Mouse (Mus musculus) liver, embryonic 12.5 days (tissue): ENCODE measurements at regions not wholly inside any gene's neighbourhood (a gene's known extent, or its start where the extent isn't known, plus 50 kb on each side); places are given as distances from the start of the nearest gene placed in this dataset.
A peak's percentile ranks its signal among the peaks of the same experiment; 100 is the strongest.

Source experiments
- ATAC-seq: fragments of 200-750 bp; cut with Nextera tagmentation; 2 replicates; pipeline ENCODE4 v1.8.0; 2017; ENCODE audit warnings: moderate number of reproducible peaks, mild to moderate bottlenecking, moderate library complexity
- H3K27ac ChIP-seq: fragments of 300-500 bp; sonication (generic); 2 replicates; pipeline ENCODE4 v1.5.1; 2016; ENCODE audit warnings: mild to moderate bottlenecking
- H3K27me3 ChIP-seq: fragments of 300-500 bp; sonication (generic); replicated peaks from 2 replicates; pipeline ENCODE4 v1.6.1; 2016; ENCODE audit warnings: mild to moderate bottlenecking, moderate library complexity
- H3K36me3 ChIP-seq: fragments of 300-500 bp; sonication (generic); 2 replicates; pipeline ENCODE4 v1.6.1; 2016; ENCODE audit warnings: mild to moderate bottlenecking, moderate library complexity
- H3K4me1 ChIP-seq: fragments of 300-500 bp; sonication (generic); 2 replicates; pipeline ENCODE4 v1.6.1; 2016
- H3K4me2 ChIP-seq: fragments of 300-500 bp; sonication (generic); 2 replicates; pipeline ENCODE4 v1.6.1; 2016; ENCODE audit warnings: mild to moderate bottlenecking, moderate library complexity
- H3K4me3 ChIP-seq: fragments of 300-500 bp; sonication (generic); 2 replicates; pipeline ENCODE4 v1.5.1; 2016; ENCODE audit warnings: mild to moderate bottlenecking, moderate library complexity
- H3K9ac ChIP-seq: fragments of 300-500 bp; sonication (generic); 2 replicates; pipeline ENCODE4 v1.6.1; 2016; ENCODE audit warnings: mild to moderate bottlenecking, moderate library complexity
- H3K9me3 ChIP-seq: fragments of 300-500 bp; sonication (generic); replicated peaks from 2 replicates; pipeline ENCODE4 v1.6.1; 2016; ENCODE audit warnings: mild to moderate bottlenecking, moderate library complexity
- WGBS: fragments of 180-500 bp; shearing (Covaris S2); methylation state at CpG from one replicate; pipeline ENCODE4 v1.1.7; 2016; ENCODE audit not compliant: insufficient replicate concordance; 5-methylcytosine and 5-hydroxymethylcytosine counted together

DNA sequence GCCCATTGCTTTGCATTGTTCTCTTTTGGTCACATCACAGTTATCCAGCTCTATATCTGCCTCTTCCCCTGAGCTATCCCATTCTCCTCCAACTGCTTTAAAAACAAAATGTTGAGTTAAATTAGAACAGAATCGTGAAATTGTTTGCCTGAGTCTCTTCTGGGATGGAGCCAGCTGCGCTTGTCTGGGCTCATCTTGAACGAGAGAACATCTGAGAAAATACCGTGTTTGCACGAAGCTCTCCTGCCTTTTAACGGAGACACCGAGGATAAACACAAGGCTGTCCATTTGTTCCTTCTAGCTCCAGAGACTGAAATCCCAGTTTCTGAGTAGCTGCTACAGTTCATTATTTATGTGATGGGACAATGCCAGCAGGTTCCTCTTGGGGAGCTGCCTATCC, 186.6 kb downstream of the Ackr3 start:
- H3K4me2 ChIP-seq: no peak overlapping the region
- H3K9me3 ChIP-seq: no peaks in the 10 kb centered on the region
- no peaks in the 10 kb centered on the region for H3K4me1 ChIP-seq
- ATAC-seq: no peak
- H3K9ac ChIP-seq: no peak overlapping the region
- no peaks in the 10 kb centered on the region; the same call in 1 of the 2 replicates for H3K27me3 ChIP-seq
- WGBS: 70% methylated on average over 7 of the region's 7 CpGs
- no peak overlapping the region for H3K4me3 ChIP-seq
- no peaks in the 10 kb centered on the region for H3K36me3 ChIP-seq
- no peak overlapping the region for H3K27ac ChIP-seq

DNA sequence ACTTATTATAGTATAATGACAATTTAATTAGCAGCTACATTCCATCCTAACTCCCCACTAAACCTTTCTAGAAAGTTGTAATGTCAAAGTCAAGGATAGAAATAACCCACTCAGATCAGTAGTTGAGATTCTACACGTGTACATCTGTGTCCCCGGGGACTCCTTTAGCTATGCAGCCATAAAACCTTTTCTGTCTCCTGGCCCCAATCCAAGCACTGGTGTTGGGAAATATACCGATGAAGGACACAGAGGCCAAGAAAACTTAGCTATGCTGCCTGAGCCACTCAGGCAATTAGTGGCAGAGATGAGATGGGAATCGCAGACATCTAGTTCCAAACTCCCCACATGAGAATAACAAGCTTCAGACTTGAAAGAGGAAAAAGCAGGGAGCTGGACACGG, 190.1 kb downstream of the Ackr3 start:
- no peak overlapping the region for H3K27ac ChIP-seq
- no peak for ATAC-seq
- no peak overlapping the region for H3K4me3 ChIP-seq
- H3K4me2 ChIP-seq: no peak overlapping the region
- H3K9me3 ChIP-seq: no peaks in the 10 kb centered on the region
- no peaks in the 10 kb centered on the region for H3K36me3 ChIP-seq
- no peak overlapping the region for H3K9ac ChIP-seq
- no peaks in the 10 kb centered on the region for H3K4me1 ChIP-seq
- H3K27me3 ChIP-seq: no peaks in the 10 kb centered on the region
- 61% methylated on average over 5 of the region's 5 CpGs for WGBS

DNA sequence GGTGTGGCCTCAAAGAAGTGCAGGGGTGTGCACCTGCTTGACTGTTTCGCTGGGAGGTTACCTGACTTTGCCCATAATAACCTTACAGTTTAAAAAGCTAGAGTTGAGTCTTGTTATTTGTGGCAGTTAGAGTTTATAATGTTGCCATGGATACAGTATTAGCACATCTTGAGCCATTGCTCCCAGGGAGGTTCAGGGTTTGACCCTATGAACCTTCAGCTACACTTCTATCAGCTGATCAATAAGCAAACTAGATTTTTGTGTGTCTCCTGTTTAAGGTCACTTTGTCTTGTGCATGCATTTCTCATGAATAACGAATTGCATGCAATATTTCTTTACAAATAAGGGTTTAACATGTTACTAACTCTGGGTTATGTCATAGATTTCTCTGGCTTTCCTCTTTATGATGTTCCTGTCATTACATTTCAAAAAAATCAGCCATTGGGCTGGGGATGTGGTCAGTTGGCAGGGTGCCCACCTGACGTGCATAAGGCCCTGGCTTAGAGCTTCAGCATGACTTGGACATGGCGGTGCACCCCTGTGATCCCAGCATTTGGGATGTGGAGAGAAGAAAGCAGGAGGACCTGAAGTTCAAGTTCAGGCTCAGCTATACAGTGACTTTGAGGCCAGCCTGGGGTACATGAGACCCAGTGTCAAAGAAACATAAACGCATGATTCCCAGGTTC, 191.7 kb downstream of the Ackr3 start:
- Histone ChIP-seq H3K4me1 (no peaks in the 10 kb centered on the region), H3K9me3 (no peaks in the 10 kb centered on the region), H3K36me3 (no peaks in the 10 kb centered on the region), H3K27me3 (no peaks in the 10 kb centered on the region), H3K4me2 (no peak overlapping the region), H3K9ac (no peak overlapping the region), H3K27ac (no peak overlapping the region), H3K4me3 (no peak overlapping the region)
- WGBS: 61% methylated on average over 5 of the region's 5 CpGs
- no peak for ATAC-seq

DNA sequence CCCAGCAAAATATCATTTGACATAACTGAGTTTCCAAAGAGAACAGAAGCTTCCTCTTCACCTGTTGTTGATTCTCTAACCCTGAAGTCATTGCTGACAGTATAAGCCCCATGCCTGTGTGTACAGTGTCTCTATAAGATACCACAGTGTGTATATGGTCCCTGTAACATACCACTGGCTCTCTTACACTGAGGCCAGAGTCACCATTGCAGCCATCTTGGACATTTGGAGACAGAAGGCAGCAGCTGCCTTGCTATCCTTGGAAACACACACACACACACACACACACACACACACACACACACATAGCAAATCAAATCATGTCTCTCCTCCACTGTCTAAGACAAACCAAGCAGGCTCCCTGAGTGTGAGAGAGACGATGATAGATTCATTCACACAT, 192.9 kb downstream of the Ackr3 start:
- Histone ChIP-seq H3K36me3 (no peaks in the 10 kb centered on the region), H3K27me3 (no peaks in the 10 kb centered on the region), H3K27ac (no peak overlapping the region), H3K9ac (no peak overlapping the region), H3K4me3 (no peak overlapping the region), H3K4me1 (no peaks in the 10 kb centered on the region), H3K4me2 (no peak overlapping the region), H3K9me3 (no peaks in the 10 kb centered on the region)
- WGBS: 70% methylated on average over 1 of the region's 1 CpGs
- no peak for ATAC-seq

DNA sequence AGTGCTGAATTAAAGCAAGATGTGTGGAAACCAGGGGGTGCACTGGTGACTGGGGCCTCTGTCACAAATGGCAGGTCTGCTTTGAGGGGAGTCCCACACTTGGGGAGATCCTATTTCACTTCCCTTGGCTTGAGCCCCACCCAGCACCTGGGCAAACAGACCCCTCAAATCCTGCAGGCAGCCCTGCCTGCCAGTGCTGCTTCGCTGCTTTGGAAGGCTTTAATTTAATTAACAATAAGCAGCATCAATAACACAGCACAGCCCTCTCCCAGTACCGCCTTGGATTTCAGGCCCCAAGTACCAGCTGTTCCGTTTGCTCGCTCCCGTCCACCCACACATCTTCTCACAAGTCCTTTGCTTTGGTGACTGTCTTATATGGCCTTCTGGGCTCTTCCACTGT, 193.6 kb downstream of the Ackr3 start:
- no peak overlapping the region for H3K4me3 ChIP-seq

DNA sequence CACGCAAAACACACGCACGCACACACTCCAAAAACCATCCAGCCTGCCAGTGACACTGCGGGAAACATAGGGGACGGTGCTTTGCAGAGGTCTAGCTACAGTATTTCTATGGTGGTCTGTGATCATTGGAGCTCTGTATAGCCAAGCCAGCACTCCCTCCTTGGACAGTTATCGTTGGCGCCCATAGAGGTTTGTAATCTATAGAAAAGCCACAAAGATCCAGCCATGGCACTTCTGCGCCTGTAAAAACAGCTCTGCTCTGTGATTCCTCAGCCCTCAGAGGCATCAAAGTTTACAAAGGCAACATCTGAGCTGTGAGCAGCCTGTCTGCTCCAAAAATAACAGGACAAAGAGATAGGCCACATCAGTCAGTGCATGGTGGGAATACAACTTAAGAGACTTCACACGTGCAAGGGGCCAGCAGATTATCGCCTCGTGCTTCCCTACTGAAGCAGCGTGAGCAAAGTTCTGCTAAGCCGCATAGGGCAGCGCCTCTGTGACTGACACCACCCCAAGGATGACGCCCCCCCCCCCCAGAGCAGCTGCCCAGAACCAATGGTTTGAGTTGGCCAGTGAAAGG, 194.7 kb downstream of the Ackr3 start:
- Histone ChIP-seq H3K36me3 (no peaks in the 10 kb centered on the region), H3K9ac (no peak overlapping the region), H3K4me2 (no peak overlapping the region), H3K9me3 (no peaks in the 10 kb centered on the region), H3K27me3 (no peaks in the 10 kb centered on the region), H3K27ac (no peak overlapping the region), H3K4me3 (no peak overlapping the region), H3K4me1 (no peaks in the 10 kb centered on the region)
- ATAC-seq: no peak
- WGBS: 72% methylated on average over 15 of the region's 15 CpGs

More for the DNA sequence above, 193.6 kb downstream of the Ackr3 start:
- 54% methylated on average over 5 of the region's 5 CpGs for WGBS
- Histone ChIP-seq H3K4me2 (no peak overlapping the region), H3K27me3 (no peaks in the 10 kb centered on the region), H3K4me1 (no peaks in the 10 kb centered on the region), H3K9me3 (no peaks in the 10 kb centered on the region), H3K9ac (no peak overlapping the region), H3K27ac (no peak overlapping the region), H3K36me3 (no peaks in the 10 kb centered on the region)
- ATAC-seq: no peak

DNA sequence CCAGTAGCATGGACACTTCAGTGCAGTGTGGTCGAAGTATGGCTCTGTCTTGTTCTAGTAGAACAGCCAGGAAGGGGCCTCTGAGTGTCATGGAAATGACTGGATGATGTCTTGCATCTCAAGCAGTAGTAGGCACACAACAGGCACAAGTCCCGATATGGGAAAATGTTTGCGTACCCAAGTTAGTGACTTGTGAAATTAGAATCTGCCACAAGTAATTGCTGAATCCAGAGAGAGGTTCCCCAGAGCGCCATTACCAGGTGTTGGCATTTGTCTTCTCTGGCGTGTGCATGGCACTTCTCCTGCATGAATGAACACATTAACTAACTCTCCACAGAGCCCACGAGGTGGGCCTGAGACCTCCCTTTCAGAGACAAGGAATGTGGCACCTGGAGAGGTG, 199.3 kb downstream of the Ackr3 start:
- Histone ChIP-seq H3K9ac (no peak overlapping the region), H3K4me1 (peaks cover 2% of the 10 kb centered on the region; the same call in 1 of the 2 replicates), H3K27me3 (no peaks in the 10 kb centered on the region), H3K4me3 (no peak overlapping the region), H3K36me3 (no peaks in the 10 kb centered on the region), H3K27ac (no peak overlapping the region), H3K4me2 (no peak overlapping the region), H3K9me3 (no peaks in the 10 kb centered on the region)
- no peak for ATAC-seq
- 73% methylated on average over 6 of the region's 6 CpGs for WGBS

DNA sequence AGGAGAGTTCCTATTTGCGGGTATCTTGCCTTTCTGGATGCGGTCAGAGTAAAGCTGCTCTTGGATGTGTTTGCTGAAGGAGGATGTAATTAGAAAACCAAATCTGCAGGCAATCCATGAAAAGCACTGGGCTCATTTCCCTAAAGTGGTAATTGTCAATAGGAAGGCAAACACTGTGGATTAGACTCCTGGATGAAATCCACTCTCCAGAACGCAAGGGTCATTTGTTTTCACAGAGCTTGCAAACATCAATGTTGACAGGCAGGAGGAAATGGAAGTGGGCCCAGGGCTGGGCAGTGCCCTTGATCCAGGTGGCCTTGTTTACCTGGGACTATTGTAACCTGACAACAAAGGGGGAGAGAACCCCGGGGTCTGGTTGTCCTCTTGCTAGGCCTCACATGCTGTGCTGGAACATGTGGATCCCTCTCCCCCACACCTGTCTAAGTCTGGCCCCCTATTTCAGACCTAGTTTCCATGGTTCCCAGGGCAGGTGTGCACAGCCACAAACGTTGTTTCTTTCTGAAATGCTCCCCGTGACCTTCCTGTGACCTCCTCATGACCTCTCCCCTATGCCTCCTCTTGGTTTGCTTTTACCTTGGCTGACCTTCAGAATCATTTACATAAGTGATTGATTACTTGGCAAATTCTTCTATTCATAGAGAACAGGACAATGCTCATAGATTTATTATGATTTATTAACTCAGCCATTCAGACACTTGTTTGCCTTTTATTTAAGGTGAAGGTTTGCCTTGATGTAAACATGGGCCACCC, 197.9 kb upstream of the Cops8 start:
- no peak overlapping the region for H3K4me2 ChIP-seq
- H3K9me3 ChIP-seq: no peaks in the 10 kb centered on the region
- no peak overlapping the region for H3K9ac ChIP-seq
- H3K4me3 ChIP-seq: no peak overlapping the region
- H3K4me1 ChIP-seq: peaks cover 2% of the 10 kb centered on the region; the same call in 1 of the 2 replicates
- WGBS: 51% methylated on average over 6 of the region's 6 CpGs
- peak; percentile 49 for ATAC-seq
- H3K27ac ChIP-seq: no peak overlapping the region
- H3K36me3 ChIP-seq: no peaks in the 10 kb centered on the region
- H3K27me3 ChIP-seq: no peaks in the 10 kb centered on the region

DNA sequence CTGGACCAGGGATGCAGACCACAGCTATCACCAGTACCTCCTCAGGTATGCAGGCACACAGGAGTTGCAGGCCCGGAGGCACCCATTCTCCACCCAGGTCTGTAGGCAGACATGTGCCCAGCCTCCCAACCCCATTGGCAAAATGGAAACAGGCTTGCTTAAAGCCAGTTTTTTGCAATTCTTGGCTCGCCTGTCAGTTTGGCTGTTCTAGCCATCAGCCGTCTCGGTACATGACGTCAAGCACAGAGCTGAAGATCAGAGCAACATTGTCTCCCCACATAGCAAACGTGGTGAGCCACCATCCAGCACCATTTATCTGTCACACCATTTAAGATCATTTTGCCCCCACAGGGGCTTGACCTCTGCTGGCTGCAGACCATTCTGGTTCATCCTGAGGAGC, 196.1 kb upstream of the Cops8 start:
- no peak for ATAC-seq

DNA sequence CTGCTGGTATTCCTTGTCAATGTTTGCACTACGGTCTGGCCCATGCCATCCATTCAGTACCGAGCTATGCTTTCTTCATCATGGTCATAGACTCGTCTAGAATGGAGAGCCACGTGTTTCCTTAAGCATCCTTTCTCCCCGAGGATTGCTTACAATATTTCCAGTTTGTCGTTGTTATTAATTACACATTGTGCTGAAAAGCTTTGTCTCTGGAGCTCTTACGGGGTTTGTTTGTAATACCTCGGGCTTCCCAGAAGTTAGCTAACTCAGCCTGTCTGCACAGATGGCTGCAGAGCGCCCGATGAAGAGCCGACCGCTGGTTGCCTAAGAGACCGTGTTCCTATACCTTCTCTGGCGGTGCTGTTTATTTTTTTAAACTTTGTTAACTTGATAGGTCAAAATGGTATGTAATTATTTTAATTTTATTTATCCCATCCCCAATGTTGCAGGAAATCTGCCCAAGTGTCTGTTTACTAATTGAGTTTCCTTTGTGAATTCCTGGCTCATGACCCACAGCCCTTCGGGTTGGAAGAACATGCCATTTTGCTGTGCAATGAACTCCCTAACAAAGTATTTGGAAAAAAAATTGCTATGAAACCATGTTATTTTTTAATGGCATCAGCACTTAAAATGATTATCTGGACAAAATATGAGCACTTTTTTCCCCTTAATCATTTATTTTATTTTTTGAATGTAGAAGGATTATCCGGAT, 194.1 kb upstream of the Cops8 start:
- H3K27ac ChIP-seq: no peak overlapping the region
- H3K27me3 ChIP-seq: no peaks in the 10 kb centered on the region
- no peak for ATAC-seq
- H3K4me1 ChIP-seq: peaks cover 2% of the 10 kb centered on the region; the same call in 1 of the 2 replicates
- H3K9ac ChIP-seq: no peak overlapping the region
- H3K4me3 ChIP-seq: no peak overlapping the region
- no peaks in the 10 kb centered on the region for H3K9me3 ChIP-seq
- 68% methylated on average over 16 of the region's 16 CpGs for WGBS
- no peaks in the 10 kb centered on the region for H3K36me3 ChIP-seq
- H3K4me2 ChIP-seq: no peak overlapping the region

More for the DNA sequence above, 196.1 kb upstream of the Cops8 start:
- H3K4me2 ChIP-seq: no peak overlapping the region
- H3K27ac ChIP-seq: no peak overlapping the region
- no peaks in the 10 kb centered on the region for H3K9me3 ChIP-seq
- H3K4me1 ChIP-seq: peaks cover 2% of the 10 kb centered on the region; the same call in 1 of the 2 replicates
- no peak overlapping the region for H3K4me3 ChIP-seq
- no peak overlapping the region for H3K9ac ChIP-seq
- no peaks in the 10 kb centered on the region for H3K27me3 ChIP-seq
- no peaks in the 10 kb centered on the region for H3K36me3 ChIP-seq
- 63% methylated on average over 6 of the region's 6 CpGs for WGBS

DNA sequence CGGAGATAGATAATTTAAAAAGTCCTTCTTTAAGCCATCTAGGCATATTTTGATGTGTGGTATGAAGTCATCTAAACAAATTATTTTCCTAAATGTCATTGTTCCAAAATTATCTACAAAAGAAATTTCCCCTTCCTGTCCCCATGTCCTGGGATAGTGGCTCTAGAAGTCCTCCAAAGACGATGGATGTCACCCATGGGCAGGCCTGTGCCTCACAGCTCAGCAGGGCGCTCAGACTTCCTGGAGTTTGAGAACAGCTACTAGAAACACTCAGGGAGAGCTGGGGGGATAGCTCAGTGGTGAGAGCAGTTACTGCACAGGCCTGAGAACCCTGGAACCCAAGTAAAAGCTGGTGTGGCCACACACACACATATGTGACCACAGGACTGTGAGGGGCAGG, 193.5 kb upstream of the Cops8 start:
- WGBS: 52% methylated on average over 3 of the region's 3 CpGs

More for the DNA sequence above, 193.5 kb upstream of the Cops8 start:
- Histone ChIP-seq H3K4me1 (peaks cover 2% of the 10 kb centered on the region; the same call in 1 of the 2 replicates), H3K9ac (no peak overlapping the region), H3K4me3 (no peak overlapping the region), H3K36me3 (no peaks in the 10 kb centered on the region), H3K9me3 (no peaks in the 10 kb centered on the region), H3K27me3 (no peaks in the 10 kb centered on the region), H3K27ac (no peak overlapping the region), H3K4me2 (no peak overlapping the region)
- no peak for ATAC-seq
